Comparison of ENCODE assay signal across 8 mouse cellular contexts in the genomic region with DNA sequence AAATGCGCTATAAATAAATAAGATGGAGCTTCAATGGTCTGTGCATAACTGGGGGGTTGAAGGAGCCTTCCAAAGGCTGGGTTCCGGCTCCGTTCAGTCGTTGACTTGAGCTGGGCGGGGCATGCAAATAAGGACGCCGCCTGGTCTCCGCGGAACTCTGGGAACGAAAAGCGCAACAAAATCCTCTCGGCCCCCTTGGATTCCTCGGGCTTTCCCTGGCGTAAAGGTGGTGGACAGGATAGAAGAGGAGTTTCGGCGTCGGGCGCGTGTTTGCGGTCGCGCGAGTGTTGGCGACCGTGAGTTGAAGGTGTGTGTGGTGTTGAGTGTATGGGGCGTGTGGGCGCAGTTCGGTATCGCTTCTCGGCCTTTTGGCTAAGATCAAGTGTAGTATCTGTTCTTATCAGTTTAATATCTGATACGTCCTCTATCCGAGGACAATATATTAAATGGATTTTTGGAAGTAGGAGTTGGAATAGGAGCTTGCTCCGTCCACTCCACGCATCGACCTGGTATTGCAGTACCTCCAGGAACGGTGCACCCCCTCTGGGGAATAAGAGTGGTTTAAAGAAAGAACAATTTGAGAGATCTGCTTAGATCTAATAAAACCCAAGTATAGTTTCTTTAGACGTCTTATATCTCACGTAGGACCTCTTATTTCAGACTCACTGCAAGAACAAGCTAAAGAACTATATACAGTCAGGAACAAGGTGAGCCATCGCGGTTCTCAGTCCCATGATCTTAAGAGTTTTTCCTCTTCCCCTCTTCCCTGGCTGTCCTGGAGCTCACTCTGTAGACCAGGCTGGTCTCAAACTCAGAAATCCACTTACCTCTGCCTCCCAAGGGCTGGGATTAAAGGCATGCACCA. TPM values are rescaled to one million over a fixed set of nuclear protein-coding genes. Genes with fewer than 3 reads are reported as not detected.
DNase-seq lines count a peak whose midpoint lies in the region; ATAC-seq lines count a peak whose summit lies in the region.
"Not testable (repeated sequence)": the region's sequence is repeated elsewhere in the genome, so short reads cannot be mapped to it uniquely, and the experiment has no call there.

No protein-coding gene starts in this region.

- intact Hi-C loops in left cerebral cortex, postnatal 10 days (cut with DNase I), result not testable (repeated sequence)

- peak; percentile 79 for DNase-seq in adipocyte (ENCODE audit: low spot score)
- peak; percentile 93 for DNase-seq in embryo, embryonic 10 days (ENCODE audit: low spot score)
- peak; percentile 80 for DNase-seq in gastrocnemius, postnatal 10 days
- DNase-seq in induced T-regulatory cell, adult 2 months (ENCODE audit: low read depth), result peak; percentile 91
- DNase-seq in left cerebral cortex, postnatal 10 days (ENCODE audit: extremely low spot score in 1 of 2, low spot score in 2 of 2), result peak; percentile 75 to 87
- peak; percentile 80 for DNase-seq in right cerebral cortex, postnatal 25 days
- peak; percentile 93 for DNase-seq in yolk sac, embryonic 10.5 days (ENCODE audit: low spot score)

- ATAC-seq in megakaryocyte-erythroid progenitor cell, adult 5-6 weeks (replicated peaks; ENCODE audit: low FRiP score, low TSS enrichment, poor library complexity, severe bottlenecking), result peak; percentile 92

RNA-seq across cellular contexts. Expression of a gene that starts 7.2 kb away (rescaled TPM):
- total RNA-seq in gastrocnemius, postnatal 10 days (2021), result 10 to 100 TPM in 1 of 2 experiments, 1 to 10 TPM in 1; 7.1 to 10.7 TPM
- 10 to 100 TPM; 25.3 to 26.0 TPM for total RNA-seq in left cerebral cortex, postnatal 10 days (2021)
- total RNA-seq in megakaryocyte-erythroid progenitor cell, adult 5-6 weeks (2014; fragmentation: Nextera tagmentation), result 0.22 TPM in 1 of 2 replicates, not detected in the other
- 5.8 TPM in 1 of 2 replicates, not detected in the other for total RNA-seq in megakaryocyte-erythroid progenitor cell, adult 5-6 weeks (2017)

RNA-seq across cellular contexts. Expression of a gene that starts 31.1 kb away (rescaled TPM):
- 10 to 100 TPM; 18.0 to 20.9 TPM for total RNA-seq in gastrocnemius, postnatal 10 days (2021)
- total RNA-seq in left cerebral cortex, postnatal 10 days (2021), result 1 to 10 TPM; 4.0 to 4.7 TPM
- 13.0 and 21.8 TPM in 2 replicates for total RNA-seq in megakaryocyte-erythroid progenitor cell, adult 5-6 weeks (2014; fragmentation: Nextera tagmentation)
- total RNA-seq in megakaryocyte-erythroid progenitor cell, adult 5-6 weeks (2017), result 2.0 and 5.3 TPM in 2 replicates

RNA-seq across cellular contexts. Expression of a gene that starts 59.1 kb away (rescaled TPM):
- total RNA-seq in gastrocnemius, postnatal 10 days (2021), result not detected
- not detected for total RNA-seq in left cerebral cortex, postnatal 10 days (2021)
- not detected in 2 replicates for total RNA-seq in megakaryocyte-erythroid progenitor cell, adult 5-6 weeks (2014; fragmentation: Nextera tagmentation)
- not detected in 2 replicates for total RNA-seq in megakaryocyte-erythroid progenitor cell, adult 5-6 weeks (2017)

Comparison
In these comparisons a context has a peak if more than half of its experiments do, and no peak if none do; other contexts are left out.
1. Peak in every context shown above with its lines: DNase-seq and ATAC-seq.